Mouse (Mus musculus) midbrain, embryonic 12.5 days (tissue): ENCODE results near the gene Fank1. TPM values are rescaled to one million over a fixed set of nuclear protein-coding genes. Genes with fewer than 3 reads are reported as not detected.

Source experiments
- ATAC-seq: fragments of 200-750 bp; cut with Nextera tagmentation; 2 replicates; pipeline ENCODE4 v1.8.0; 2017; ENCODE audit warnings: low read depth, moderate TSS enrichment, moderate library complexity; ENCODE audit not compliant: low FRiP score
- H3K27ac ChIP-seq: fragments of 300-500 bp; sonication (generic); replicated peaks from 2 replicates; pipeline ENCODE4 v1.5.1; 2016; ENCODE audit warnings: mild to moderate bottlenecking
- H3K27me3 ChIP-seq: fragments of 300-500 bp; sonication (generic); 2 replicates; pipeline ENCODE4 v1.6.1; 2016; ENCODE audit warnings: mild to moderate bottlenecking
- H3K36me3 ChIP-seq: fragments of 300-500 bp; sonication (generic); 2 replicates; pipeline ENCODE4 v1.6.1; 2016
- H3K4me1 ChIP-seq: fragments of 300-500 bp; sonication (generic); 2 replicates; pipeline ENCODE4 v1.6.1; 2016
- H3K4me2 ChIP-seq: fragments of 300-500 bp; sonication (generic); replicated peaks from 2 replicates; pipeline ENCODE4 v1.6.1; 2016; ENCODE audit warnings: mild to moderate bottlenecking, moderate library complexity
- H3K4me3 ChIP-seq: fragments of 300-500 bp; sonication (generic); 2 replicates; pipeline ENCODE4 v1.5.1; 2016; ENCODE audit warnings: mild to moderate bottlenecking
- H3K9ac ChIP-seq: fragments of 300-500 bp; sonication (generic); replicated peaks from 2 replicates; pipeline ENCODE4 v1.6.1; 2016; ENCODE audit warnings: mild to moderate bottlenecking, moderate library complexity
- H3K9me3 ChIP-seq: fragments of 300-500 bp; sonication (generic); 2 replicates; pipeline ENCODE4 v1.6.1; 2016; ENCODE audit warnings: mild to moderate bottlenecking
- WGBS: fragments of 180-500 bp; shearing (Covaris S2); methylation state at CpG from one replicate; pipeline ENCODE4 v1.1.7; 2016; 5-methylcytosine and 5-hydroxymethylcytosine counted together
- polyA plus RNA-seq: library from polyadenylated mRNA; unstranded; fragments of >200 nt; fragmentation: Nextera tagmentation; extraction: Ambion mirVana; gene quantifications from 2 replicates; pipeline ENCODE4 v1.2.1, GENCODE M21; 2016

Gene Fank1
- polyA plus RNA-seq: 2.2 and 2.6 TPM in 2 replicates

- peaks cover 20% of the 10 kb centered on the region for H3K4me1 ChIP-seq
- H3K9ac ChIP-seq: peak within 1 kb of the TSS; percentile 74
- H3K27ac ChIP-seq: no peak within 1 kb of the TSS
- peak within 1 kb of the TSS; percentile 88 for H3K4me3 ChIP-seq
- no peaks in the 10 kb centered on the region for H3K9me3 ChIP-seq
- no peaks in the 10 kb centered on the region for H3K27me3 ChIP-seq
- peak; percentile 94 for ATAC-seq
- WGBS: under 1% methylated on average over 41 of the region's 45 CpGs
- H3K4me2 ChIP-seq: peak within 1 kb of the TSS; percentile 88
- 0 out of 2 replicates have a peak, but pooled peaks cover 2% of the 10 kb centered on the region for H3K36me3 ChIP-seq
Measured at GRCm38 (mm10) chr7:133776626-133776996, at the start of gene Fank1. Gene Fank1 (plus strand): TSS chr7:133776861.

DNA sequence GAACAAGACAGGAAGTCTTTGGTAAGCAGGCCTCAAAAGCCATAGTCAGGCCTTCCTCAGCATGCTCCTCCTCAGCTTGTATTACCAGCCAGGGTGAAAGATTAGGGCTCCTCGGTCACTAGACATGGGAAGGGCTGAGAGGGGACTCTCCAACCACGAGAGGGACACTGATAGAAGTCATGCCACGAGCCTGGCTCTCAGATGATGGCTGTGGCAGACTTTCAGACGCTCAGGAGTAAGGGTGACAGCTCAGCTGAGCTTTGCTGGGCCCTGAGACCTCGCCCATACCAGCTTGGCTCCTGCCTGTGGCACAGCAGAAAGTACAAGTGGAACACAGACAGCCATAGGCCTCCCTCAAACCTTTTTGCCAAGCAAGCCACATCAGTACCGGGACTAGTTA is 49.6 kb upstream of the Fank1 start:
- ATAC-seq: no peak
- no peak overlapping the region for H3K4me3 ChIP-seq
- H3K9me3 ChIP-seq: no peaks in the 10 kb centered on the region
- H3K4me2 ChIP-seq: no peak overlapping the region
- peaks cover 68% of the 10 kb centered on the region for H3K36me3 ChIP-seq
- no peaks in the 10 kb centered on the region for H3K4me1 ChIP-seq
- no peak overlapping the region for H3K9ac ChIP-seq
- no peaks in the 10 kb centered on the region for H3K27me3 ChIP-seq
- no peak overlapping the region for H3K27ac ChIP-seq
- 79% methylated on average over 6 of the region's 6 CpGs for WGBS

DNA sequence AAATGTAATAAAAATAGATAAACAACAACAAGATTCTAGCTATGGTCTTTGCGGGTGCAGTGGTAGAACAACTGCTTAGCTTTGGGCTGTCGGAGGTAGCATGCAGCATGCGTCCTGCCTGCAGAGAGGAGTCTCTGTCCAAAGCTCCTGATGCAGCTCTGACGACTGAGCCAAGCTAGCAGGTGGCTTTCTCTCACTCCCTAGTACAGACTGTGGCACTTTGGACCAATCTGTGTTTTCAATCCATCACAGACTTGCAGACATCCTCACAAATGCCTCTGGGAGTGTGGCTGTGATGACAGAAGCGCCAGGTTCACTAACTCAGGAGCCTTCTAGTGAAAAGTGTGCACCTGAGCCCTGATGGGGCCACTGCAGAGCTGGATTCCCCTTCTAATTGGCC is 47.3 kb upstream of the Fank1 start:
- Histone ChIP-seq H3K27me3 (no peaks in the 10 kb centered on the region), H3K4me3 (no peak overlapping the region), H3K9ac (no peak overlapping the region), H3K4me1 (no peaks in the 10 kb centered on the region), H3K36me3 (peaks cover 66% of the 10 kb centered on the region), H3K27ac (no peak overlapping the region), H3K4me2 (no peak overlapping the region), H3K9me3 (no peaks in the 10 kb centered on the region)
- ATAC-seq: no peak
- WGBS: 82% methylated on average over 5 of the region's 5 CpGs

GRCm38 (mm10) chr7:133730324-133731191 is 46.1 kb upstream of the Fank1 start:
- WGBS: 89% methylated on average over 11 of the region's 11 CpGs
- no peaks in the 10 kb centered on the region for H3K27me3 ChIP-seq
- H3K4me1 ChIP-seq: no peaks in the 10 kb centered on the region
- H3K9me3 ChIP-seq: no peaks in the 10 kb centered on the region
- H3K4me2 ChIP-seq: no peak overlapping the region
- peaks cover 62% of the 10 kb centered on the region for H3K36me3 ChIP-seq
- no peak overlapping the region for H3K4me3 ChIP-seq
- no peak for ATAC-seq
- H3K9ac ChIP-seq: no peak overlapping the region
- no peak overlapping the region for H3K27ac ChIP-seq

DNA sequence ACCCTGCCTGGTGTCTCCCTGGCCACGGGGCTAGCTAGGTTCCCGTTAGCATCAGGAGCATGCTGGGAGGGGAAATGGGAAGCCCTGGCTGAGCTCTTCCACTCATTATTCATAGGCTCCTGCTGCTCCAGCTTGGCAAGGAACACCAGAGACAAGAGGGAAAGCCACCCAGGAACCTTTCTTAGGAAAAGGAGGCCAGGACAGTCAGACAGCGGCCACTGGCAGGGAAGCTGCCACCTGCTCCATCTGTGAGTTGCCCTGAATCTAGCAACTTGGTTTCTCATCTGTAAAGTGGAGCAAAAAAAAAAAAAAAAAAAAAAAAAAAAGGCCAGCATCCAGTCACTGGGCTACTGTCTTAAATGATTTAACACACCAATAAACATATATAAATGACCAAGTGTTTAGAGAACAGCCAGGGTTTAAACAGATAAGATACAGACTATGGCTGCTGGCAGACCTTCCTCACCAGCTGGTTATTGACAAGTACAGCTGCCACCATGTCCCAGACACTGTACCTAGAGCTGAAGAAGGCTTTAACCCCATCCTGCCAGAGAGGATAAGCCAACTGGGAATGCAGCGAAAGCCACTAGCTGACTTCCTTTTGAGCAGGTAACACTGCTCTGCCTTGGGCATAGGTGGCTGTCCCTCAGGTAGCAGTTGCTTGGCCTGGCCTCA is 44.6 kb upstream of the Fank1 start:
- no peak overlapping the region for H3K4me2 ChIP-seq
- WGBS: 71% methylated on average over 4 of the region's 4 CpGs
- peaks cover 49% of the 10 kb centered on the region for H3K36me3 ChIP-seq
- H3K9ac ChIP-seq: no peak overlapping the region
- no peaks in the 10 kb centered on the region for H3K27me3 ChIP-seq
- no peaks in the 10 kb centered on the region for H3K9me3 ChIP-seq
- no peaks in the 10 kb centered on the region for H3K4me1 ChIP-seq
- H3K4me3 ChIP-seq: no peak overlapping the region
- H3K27ac ChIP-seq: no peak overlapping the region; the same call in 1 of the 2 replicates
- no peak for ATAC-seq

GRCm38 (mm10) chr7:133740558-133740957 is 36.1 kb upstream of the Fank1 start:
- no peaks in the 10 kb centered on the region for H3K9me3 ChIP-seq
- H3K9ac ChIP-seq: no peak overlapping the region
- H3K4me1 ChIP-seq: peaks cover 4% of the 10 kb centered on the region; the same call in 1 of the 2 replicates
- peaks cover 43% of the 10 kb centered on the region for H3K36me3 ChIP-seq
- H3K27ac ChIP-seq: no peak overlapping the region
- no peaks in the 10 kb centered on the region for H3K27me3 ChIP-seq
- H3K4me3 ChIP-seq: no peak overlapping the region
- H3K4me2 ChIP-seq: no peak overlapping the region
- 96% methylated on average over 7 of the region's 7 CpGs for WGBS
- no peak for ATAC-seq

DNA sequence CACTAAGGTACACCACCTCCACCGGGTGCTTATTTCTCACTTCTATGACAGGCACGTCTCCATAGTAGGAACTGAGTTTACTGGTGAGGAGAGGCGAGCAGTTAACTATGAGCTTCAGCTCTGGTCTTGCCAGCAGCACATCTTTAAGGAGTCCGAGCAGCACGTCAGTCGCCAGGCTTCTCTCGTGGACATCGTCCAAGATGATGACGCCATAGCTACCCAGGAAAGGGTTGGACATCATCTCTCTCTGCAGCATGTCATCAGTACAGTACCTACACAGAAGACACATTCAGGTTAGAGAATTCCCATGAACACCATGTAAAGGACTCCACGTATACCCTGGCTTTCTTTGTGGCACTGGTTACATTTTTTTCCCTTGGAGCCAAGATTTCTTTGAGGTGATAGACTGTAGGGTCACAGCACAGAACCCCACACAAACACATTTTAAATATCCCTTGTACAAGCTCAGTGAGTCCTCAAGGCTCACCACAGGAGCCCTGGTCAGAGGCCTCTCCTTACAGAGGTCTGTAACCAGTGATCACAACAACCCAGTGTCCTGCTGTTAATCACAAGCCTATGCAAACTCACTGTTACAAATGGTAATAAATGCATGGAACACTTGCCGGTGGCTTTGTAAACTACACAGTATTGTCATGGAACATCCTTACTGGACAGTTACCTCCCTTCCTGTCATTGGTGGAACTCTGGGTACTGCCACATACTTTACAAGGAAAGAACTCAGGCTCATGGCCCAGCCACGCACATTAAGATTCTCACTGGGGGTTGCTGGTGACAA is 33.9 kb upstream of the Fank1 start:
- H3K4me3 ChIP-seq: no peak overlapping the region
- no peak for ATAC-seq
- WGBS: 93% methylated on average over 12 of the region's 12 CpGs
- no peak overlapping the region for H3K9ac ChIP-seq
- H3K4me1 ChIP-seq: peaks cover 4% of the 10 kb centered on the region; the same call in 1 of the 2 replicates
- no peaks in the 10 kb centered on the region for H3K9me3 ChIP-seq
- H3K4me2 ChIP-seq: no peak overlapping the region
- H3K36me3 ChIP-seq: peaks cover 54% of the 10 kb centered on the region
- H3K27me3 ChIP-seq: no peaks in the 10 kb centered on the region
- H3K27ac ChIP-seq: no peak overlapping the region

DNA sequence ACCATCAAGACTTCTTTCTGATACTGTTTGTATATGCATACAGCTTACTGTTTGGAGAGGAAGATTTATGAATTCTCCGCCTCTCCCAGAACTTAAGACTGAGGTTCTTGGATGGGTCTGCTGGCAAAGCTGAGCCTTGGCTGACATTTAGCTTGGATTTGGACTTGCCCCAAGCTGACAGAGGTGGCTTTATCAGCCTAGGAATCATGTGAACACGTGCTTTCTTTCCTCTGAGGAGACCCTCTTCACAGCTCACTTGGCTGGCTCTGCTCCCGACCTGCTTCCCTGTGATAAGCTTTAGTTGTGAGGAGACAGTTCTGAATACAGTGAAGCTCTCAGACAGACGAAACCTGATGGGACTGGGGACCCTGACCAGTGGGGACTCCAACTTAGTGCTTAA is 33.0 kb upstream of the Fank1 start:
- no peaks in the 10 kb centered on the region for H3K9me3 ChIP-seq
- WGBS: 82% methylated on average over 4 of the region's 4 CpGs
- H3K27ac ChIP-seq: no peak overlapping the region
- peaks cover 59% of the 10 kb centered on the region for H3K36me3 ChIP-seq
- H3K9ac ChIP-seq: no peak overlapping the region
- no peaks in the 10 kb centered on the region for H3K27me3 ChIP-seq
- no peak for ATAC-seq
- no peak overlapping the region for H3K4me2 ChIP-seq
- peaks cover 4% of the 10 kb centered on the region; the same call in 1 of the 2 replicates for H3K4me1 ChIP-seq
- H3K4me3 ChIP-seq: no peak overlapping the region

DNA sequence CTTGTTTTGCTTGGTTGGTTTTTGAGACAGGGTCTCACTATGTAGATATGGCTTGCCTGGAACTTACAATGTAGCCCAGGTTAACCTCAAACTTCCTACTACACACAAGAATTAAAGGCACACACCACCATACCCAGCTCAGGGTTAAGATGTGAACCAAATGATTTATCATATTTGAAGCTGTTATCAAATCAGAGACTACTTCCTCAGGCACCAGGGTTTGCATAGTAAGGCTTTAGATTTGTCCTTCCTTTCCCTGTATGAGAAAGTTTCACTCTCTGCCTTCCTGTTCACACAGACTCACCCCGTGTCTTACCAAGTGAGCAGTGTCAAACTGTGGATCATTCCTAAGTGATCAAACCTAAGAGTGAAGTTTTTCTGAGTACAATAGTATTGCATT is 32.5 kb upstream of the Fank1 start:
- ATAC-seq: no peak
- H3K9me3 ChIP-seq: no peaks in the 10 kb centered on the region
- peaks cover 4% of the 10 kb centered on the region; the same call in 1 of the 2 replicates for H3K4me1 ChIP-seq
- H3K27me3 ChIP-seq: no peaks in the 10 kb centered on the region
- H3K9ac ChIP-seq: no peak overlapping the region
- no peak overlapping the region for H3K27ac ChIP-seq
- no peak overlapping the region for H3K4me3 ChIP-seq
- H3K4me2 ChIP-seq: no peak overlapping the region
- WGBS: 94% methylated on average over 1 of the region's 1 CpGs
- H3K36me3 ChIP-seq: peaks cover 61% of the 10 kb centered on the region

GRCm38 (mm10) chr7:133744701-133745100 is 32.0 kb upstream of the Fank1 start:
- no peak for ATAC-seq

GRCm38 (mm10) chr7:133747372-133747771 is 29.3 kb upstream of the Fank1 start:
- Histone ChIP-seq H3K4me3 (no peak overlapping the region), H3K36me3 (peaks cover 36% of the 10 kb centered on the region), H3K4me1 (peaks cover 13% of the 10 kb centered on the region; the same call in 1 of the 2 replicates), H3K27me3 (no peaks in the 10 kb centered on the region), H3K4me2 (no peak overlapping the region), H3K27ac (no peak overlapping the region), H3K9me3 (no peaks in the 10 kb centered on the region), H3K9ac (no peak overlapping the region)
- WGBS: 86% methylated on average over 8 of the region's 8 CpGs
- no peak for ATAC-seq

More at GRCm38 (mm10) chr7:133744701-133745100, 32.0 kb upstream of the Fank1 start:
- Histone ChIP-seq H3K4me3 (no peak overlapping the region), H3K27ac (no peak overlapping the region), H3K27me3 (no peaks in the 10 kb centered on the region), H3K9me3 (no peaks in the 10 kb centered on the region), H3K9ac (no peak overlapping the region), H3K36me3 (peaks cover 61% of the 10 kb centered on the region), H3K4me1 (peaks cover 4% of the 10 kb centered on the region; the same call in 1 of the 2 replicates), H3K4me2 (no peak overlapping the region)
- 70% methylated on average over 4 of the region's 4 CpGs for WGBS
